Mouse (Mus musculus): Measurements from ENCODE around the gene Cfap61. TPM values are rescaled to one million over a fixed set of nuclear protein-coding genes. Genes with fewer than 3 reads are reported as not detected.
"Not testable (repeated sequence)": the region's sequence is repeated elsewhere in the genome, so short reads cannot be mapped to it uniquely, and the experiment has no call there.

Cfap61 gene
- polyA plus RNA-seq, 1 experiment from 2014 or later: 0.08 TPM

DNA sequence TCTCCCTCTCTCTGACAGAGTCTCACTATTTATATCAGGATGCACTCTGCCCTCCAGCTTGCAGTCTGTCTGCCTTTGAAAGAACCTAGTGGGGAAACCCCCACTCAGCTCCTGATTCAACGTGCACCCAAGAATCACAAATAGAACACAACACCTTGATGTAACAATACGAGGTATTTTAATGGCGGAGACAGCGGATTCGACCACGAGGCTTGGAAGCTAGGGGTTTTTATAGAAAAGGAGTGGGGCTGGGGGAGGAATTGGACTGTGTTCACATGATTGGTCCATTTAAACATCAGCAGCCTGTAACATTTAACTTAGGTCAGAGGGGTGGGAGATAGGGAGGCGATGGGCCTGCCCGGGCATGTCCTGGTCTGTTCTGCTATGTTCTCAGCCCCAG is 34.3 kb upstream of the Cfap61 start:
- H3K4me2 ChIP-seq (ENCODE audit: low read depth, severe bottlenecking); DNase-seq (ENCODE audit: low spot score); H3K27me3 ChIP-seq (ENCODE audit: control insufficient read depth, insufficient read depth, low read length); H3K9ac ChIP-seq (ENCODE audit: low read length); H3K36me3 ChIP-seq (ENCODE audit: control insufficient read depth, insufficient read depth, low read length); H3K9me3 ChIP-seq (ENCODE audit: control insufficient read depth, low read length); ATAC-seq (ENCODE audit: insufficient number of reproducible peaks, low FRiP score, low TSS enrichment, low read depth); H3K27ac ChIP-seq (replicated peaks; ENCODE audit: low read depth, low read length); H3K4me1 ChIP-seq (ENCODE audit: control insufficient read depth, insufficient read depth, low read length); H3K4me3 ChIP-seq (ENCODE audit: low read depth, low read length): not testable (repeated sequence)
- 80% methylated on average over 7 of the region's 8 CpGs for WGBS

DNA sequence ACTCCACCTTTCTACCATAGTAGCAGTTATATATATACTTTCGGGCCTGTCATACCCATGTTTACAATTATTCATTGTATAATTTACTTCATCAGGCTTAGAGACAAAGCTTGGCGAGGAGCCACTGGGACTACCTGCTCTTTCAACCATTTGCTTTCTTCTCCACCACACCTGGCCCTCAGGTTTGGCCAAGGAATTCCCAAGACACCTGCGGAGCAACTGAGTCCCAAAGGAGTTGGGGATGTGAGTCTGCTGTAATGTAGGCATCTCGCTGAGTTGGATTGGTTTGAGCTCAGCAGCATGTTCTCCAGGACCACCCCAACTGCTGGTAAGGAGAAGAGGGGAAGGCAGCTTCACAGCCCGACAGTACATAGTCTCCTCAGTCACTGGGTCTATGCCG is 32.7 kb upstream of the Cfap61 start, which contains the start of gene Naa20:
Gene Naa20, plus strand, starts transcription at position 239 of the 400 bp plus-strand sequence.
- WGBS: 85% methylated on average over 6 of the region's 6 CpGs
- no peaks in the 10 kb centered on the region for H3K36me3 ChIP-seq (ENCODE audit: control insufficient read depth, insufficient read depth, low read length)
- no peak within 1 kb of the TSS for H3K9ac ChIP-seq (ENCODE audit: low read length)
- peak within 1 kb of the TSS; percentile 64; the same call in 1 of the 2 replicates for H3K4me2 ChIP-seq (ENCODE audit: low read depth, severe bottlenecking)
- no peaks in the 10 kb centered on the region for H3K27me3 ChIP-seq (ENCODE audit: control insufficient read depth, insufficient read depth, low read length)
- ATAC-seq (ENCODE audit: insufficient number of reproducible peaks, low FRiP score, low TSS enrichment, low read depth) (no peak), DNase-seq (ENCODE audit: low spot score) (no peak)
- peak within 1 kb of the TSS; percentile 85 for H3K4me3 ChIP-seq (ENCODE audit: low read depth, low read length)
- H3K27ac ChIP-seq (replicated peaks; ENCODE audit: low read depth, low read length): no peak within 1 kb of the TSS
- peaks cover 5% of the 10 kb centered on the region for H3K4me1 ChIP-seq (ENCODE audit: control insufficient read depth, insufficient read depth, low read length)
- H3K9me3 ChIP-seq (ENCODE audit: control insufficient read depth, low read length): no peaks in the 10 kb centered on the region

DNA sequence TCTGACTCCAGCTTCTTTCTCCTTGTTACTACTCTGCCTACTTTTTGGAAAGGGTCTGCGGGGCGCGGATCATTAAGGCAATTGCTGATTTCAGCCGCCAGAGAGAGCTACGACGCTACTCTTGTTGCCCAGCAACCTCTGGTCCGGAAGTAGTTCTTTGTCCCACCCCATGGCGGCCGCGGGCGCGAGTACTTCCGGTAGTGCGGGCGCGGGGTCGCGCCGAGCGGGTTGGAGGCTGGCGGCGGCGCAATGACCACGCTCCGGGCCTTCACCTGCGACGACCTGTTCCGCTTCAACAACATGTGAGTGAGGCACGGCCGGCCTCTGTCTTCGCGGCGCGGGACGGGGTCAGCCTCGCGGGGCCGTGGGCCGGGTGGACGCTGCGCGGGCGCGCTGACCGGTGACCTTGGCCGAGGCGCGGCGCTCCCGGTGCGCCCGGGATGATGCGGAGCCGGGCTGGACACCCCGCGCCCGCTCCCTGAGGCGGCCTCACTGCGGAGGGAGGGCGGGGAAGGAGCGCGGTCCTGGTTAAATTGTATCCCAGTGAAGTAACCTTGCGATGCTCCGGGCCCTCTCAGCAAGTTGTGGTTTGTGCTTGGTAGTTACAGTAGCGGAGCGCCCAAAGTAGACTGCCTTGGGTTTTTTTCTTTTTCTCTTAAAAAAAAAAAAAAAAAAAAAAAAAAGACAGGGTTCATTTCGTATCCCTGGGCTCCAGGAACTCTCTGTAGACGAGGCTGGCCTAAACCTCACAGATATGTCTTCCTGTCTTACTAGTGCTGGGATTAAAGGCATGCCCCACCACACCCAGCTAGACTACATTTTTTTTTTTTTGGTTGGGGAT is 31.3 kb upstream of the Cfap61 start:
- WGBS: 0% methylated on average over 68 of the region's 68 CpGs
- Histone ChIP-seq H3K9me3 (ENCODE audit: control insufficient read depth, low read length) (no peaks in the 10 kb centered on the region), H3K9ac (ENCODE audit: low read length) (peak overlapping the region; percentile 91), H3K4me2 (ENCODE audit: low read depth, severe bottlenecking) (peak overlapping the region; percentile 64), H3K27ac (replicated peaks; ENCODE audit: low read depth, low read length) (peak overlapping the region; percentile 59; the same call in 1 of the 2 replicates), H3K4me3 (ENCODE audit: low read depth, low read length) (peak overlapping the region; percentile 85), H3K27me3 (ENCODE audit: control insufficient read depth, insufficient read depth, low read length) (no peaks in the 10 kb centered on the region), H3K4me1 (ENCODE audit: control insufficient read depth, insufficient read depth, low read length) (peaks cover 5% of the 10 kb centered on the region), H3K36me3 (ENCODE audit: control insufficient read depth, insufficient read depth, low read length) (no peaks in the 10 kb centered on the region; the same call in 1 of the 2 replicates)
- ATAC-seq (ENCODE audit: insufficient number of reproducible peaks, low FRiP score, low TSS enrichment, low read depth) (peak; percentile 91), DNase-seq (ENCODE audit: low spot score) (peak; percentile 96)

- Histone ChIP-seq H3K9me3 (ENCODE audit: control insufficient read depth, low read length) (no peaks in the 10 kb centered on the region), H3K9ac (ENCODE audit: low read length) (peak overlapping the region; percentile 91), H3K4me2 (ENCODE audit: low read depth, severe bottlenecking) (peak overlapping the region; percentile 64), H3K27me3 (ENCODE audit: control insufficient read depth, insufficient read depth, low read length) (no peaks in the 10 kb centered on the region), H3K4me1 (ENCODE audit: control insufficient read depth, insufficient read depth, low read length) (peaks cover 5% of the 10 kb centered on the region), H3K4me3 (ENCODE audit: low read depth, low read length) (peak overlapping the region; percentile 85), H3K27ac (replicated peaks; ENCODE audit: low read depth, low read length) (no peak overlapping the region), H3K36me3 (ENCODE audit: control insufficient read depth, insufficient read depth, low read length) (no peaks in the 10 kb centered on the region; the same call in 1 of the 2 replicates)
- no peak for ATAC-seq (ENCODE audit: insufficient number of reproducible peaks, low FRiP score, low TSS enrichment, low read depth)
- DNase-seq (ENCODE audit: low spot score): no peak
- 29% methylated on average over 12 of the region's 12 CpGs for WGBS
Observed at GRCm38 (mm10) chr2:145903983-145904616, 30.5 kb upstream of the Cfap61 start.

GRCm38 (mm10) chr2:145905156-145905555 is 29.4 kb upstream of the Cfap61 start:
- H3K9me3 ChIP-seq (ENCODE audit: control insufficient read depth, low read length): no peaks in the 10 kb centered on the region
- H3K9ac ChIP-seq (ENCODE audit: low read length): no peak overlapping the region
- no peak overlapping the region for H3K27ac ChIP-seq (replicated peaks; ENCODE audit: low read depth, low read length)
- ATAC-seq (ENCODE audit: insufficient number of reproducible peaks, low FRiP score, low TSS enrichment, low read depth): no peak
- no peaks in the 10 kb centered on the region for H3K27me3 ChIP-seq (ENCODE audit: control insufficient read depth, insufficient read depth, low read length)
- H3K36me3 ChIP-seq (ENCODE audit: control insufficient read depth, insufficient read depth, low read length): peaks cover 3% of the 10 kb centered on the region; the same call in 1 of the 2 replicates
- H3K4me1 ChIP-seq (ENCODE audit: control insufficient read depth, insufficient read depth, low read length): peaks cover 5% of the 10 kb centered on the region
- H3K4me2 ChIP-seq (ENCODE audit: low read depth, severe bottlenecking): no peak overlapping the region
- 88% methylated on average over 6 of the region's 6 CpGs for WGBS
- DNase-seq (ENCODE audit: low spot score): no peak
- H3K4me3 ChIP-seq (ENCODE audit: low read depth, low read length): no peak overlapping the region

DNA sequence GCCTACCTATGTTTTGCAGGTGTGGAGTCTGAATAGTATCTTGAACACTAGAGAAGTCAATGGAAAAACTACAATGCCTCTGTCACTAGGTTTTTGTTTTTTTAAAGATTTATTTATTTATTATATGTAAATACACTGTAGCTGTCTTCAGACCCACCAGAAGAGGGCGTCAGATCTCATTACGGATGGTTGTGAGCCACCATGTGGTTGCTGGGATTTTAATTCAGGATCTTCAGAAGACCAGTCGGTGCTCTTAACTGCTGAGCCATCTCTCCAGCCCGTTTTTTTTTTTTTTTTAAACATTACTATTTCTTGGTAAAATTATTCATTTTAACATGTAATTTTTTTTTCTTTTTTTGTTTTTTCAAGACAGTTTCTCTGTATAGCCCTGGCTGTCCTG is 28.7 kb upstream of the Cfap61 start:
- ATAC-seq (ENCODE audit: insufficient number of reproducible peaks, low FRiP score, low TSS enrichment, low read depth); H3K4me1 ChIP-seq (ENCODE audit: control insufficient read depth, insufficient read depth, low read length); H3K9me3 ChIP-seq (ENCODE audit: control insufficient read depth, low read length); H3K4me2 ChIP-seq (ENCODE audit: low read depth, severe bottlenecking); H3K27me3 ChIP-seq (ENCODE audit: control insufficient read depth, insufficient read depth, low read length); H3K27ac ChIP-seq (replicated peaks; ENCODE audit: low read depth, low read length); DNase-seq (ENCODE audit: low spot score); H3K4me3 ChIP-seq (ENCODE audit: low read depth, low read length); H3K9ac ChIP-seq (ENCODE audit: low read length); H3K36me3 ChIP-seq (ENCODE audit: control insufficient read depth, insufficient read depth, low read length): not testable (repeated sequence)
- 54% methylated on average over 4 of the region's 4 CpGs for WGBS

DNA sequence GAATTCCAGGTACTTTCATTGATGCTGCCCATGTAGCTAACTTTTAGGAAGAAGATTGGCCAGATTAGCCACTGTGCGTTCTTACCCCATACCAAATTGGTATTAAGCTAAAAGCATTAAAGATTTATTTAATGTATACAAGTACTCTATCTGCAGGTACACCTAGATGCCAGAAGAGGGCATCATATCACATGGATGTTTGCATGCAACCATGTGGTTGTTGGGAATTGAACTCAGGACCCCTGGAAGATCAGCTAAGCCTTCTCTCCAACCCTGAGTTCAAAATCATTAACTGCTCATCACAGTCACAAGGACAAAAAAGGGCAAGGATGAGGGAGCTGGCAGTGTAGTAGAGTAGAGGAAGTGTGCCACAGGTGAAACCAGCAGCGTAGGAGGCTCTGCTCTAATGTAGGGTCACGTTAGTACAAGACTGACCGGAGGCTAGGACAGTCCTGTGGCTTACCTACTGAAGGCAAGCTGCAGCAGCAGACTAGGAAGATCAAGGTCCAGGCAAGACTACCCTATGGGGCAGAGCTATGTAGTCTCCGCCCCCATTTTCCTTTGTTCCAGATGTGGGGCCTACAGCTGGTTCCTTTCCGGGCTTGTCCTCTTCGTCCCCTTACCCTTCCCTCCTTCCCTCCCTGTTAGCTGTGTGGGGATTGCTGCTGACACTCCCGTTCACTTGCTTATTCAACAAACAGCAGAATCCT is 13.5 kb upstream of the Cfap61 start:
- H3K4me3 ChIP-seq (ENCODE audit: low read depth, low read length): no peak overlapping the region
- WGBS: 79% methylated on average over 8 of the region's 8 CpGs
- DNase-seq (ENCODE audit: low spot score) (no peak), ATAC-seq (ENCODE audit: insufficient number of reproducible peaks, low FRiP score, low TSS enrichment, low read depth) (no peak)
- H3K36me3 ChIP-seq (ENCODE audit: control insufficient read depth, insufficient read depth, low read length): peaks cover 8% of the 10 kb centered on the region; the same call in 1 of the 2 replicates
- H3K27ac ChIP-seq (replicated peaks; ENCODE audit: low read depth, low read length): no peak overlapping the region
- H3K4me2 ChIP-seq (ENCODE audit: low read depth, severe bottlenecking): no peak overlapping the region
- H3K27me3 ChIP-seq (ENCODE audit: control insufficient read depth, insufficient read depth, low read length): no peaks in the 10 kb centered on the region
- no peaks in the 10 kb centered on the region for H3K9me3 ChIP-seq (ENCODE audit: control insufficient read depth, low read length)
- no peak overlapping the region for H3K9ac ChIP-seq (ENCODE audit: low read length)
- H3K4me1 ChIP-seq (ENCODE audit: control insufficient read depth, insufficient read depth, low read length): no peaks in the 10 kb centered on the region

- H3K27me3 ChIP-seq (ENCODE audit: control insufficient read depth, insufficient read depth, low read length): no peaks in the 10 kb centered on the region
- no peaks in the 10 kb centered on the region for H3K9me3 ChIP-seq (ENCODE audit: control insufficient read depth, low read length)
- H3K36me3 ChIP-seq (ENCODE audit: control insufficient read depth, insufficient read depth, low read length): no peaks in the 10 kb centered on the region
- no peak overlapping the region for H3K4me3 ChIP-seq (ENCODE audit: low read depth, low read length)
- H3K27ac ChIP-seq (replicated peaks; ENCODE audit: low read depth, low read length): no peak overlapping the region
- no peak overlapping the region for H3K9ac ChIP-seq (ENCODE audit: low read length)
- no peak overlapping the region for H3K4me2 ChIP-seq (ENCODE audit: low read depth, severe bottlenecking)
- no peak for ATAC-seq (ENCODE audit: insufficient number of reproducible peaks, low FRiP score, low TSS enrichment, low read depth)
- H3K4me1 ChIP-seq (ENCODE audit: control insufficient read depth, insufficient read depth, low read length): 0 out of 2 replicates have a peak, but pooled peaks cover 4% of the 10 kb centered on the region
- DNase-seq (ENCODE audit: low spot score): no peak
- WGBS: 84% methylated on average over 8 of the region's 8 CpGs
Observed at GRCm38 (mm10) chr2:145936975-145937374, 2.4 kb downstream of the Cfap61 start.
